Mouse (Mus musculus): ENCODE measurements around the gene Fbxo10.

DNA sequence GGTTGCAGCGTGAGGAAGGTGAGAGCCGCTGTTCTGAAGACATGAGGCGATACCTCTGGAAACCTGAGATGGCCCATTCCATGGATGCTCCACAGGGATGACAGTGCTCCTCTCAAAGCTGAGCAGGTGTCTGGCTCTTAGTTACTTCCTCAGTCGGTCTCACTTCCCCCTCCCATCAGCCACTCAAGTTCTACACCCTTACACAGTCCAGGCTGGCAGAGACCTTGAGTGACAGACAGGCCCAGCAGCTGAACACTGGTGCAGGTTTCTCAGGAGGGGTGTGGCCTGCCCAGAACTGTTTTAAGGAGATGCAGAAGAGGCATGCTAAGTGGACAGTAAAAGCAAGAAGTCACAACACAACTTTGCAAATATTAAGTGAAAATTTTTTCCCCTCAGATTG lies 16.7 kb downstream of the Fbxo10 start:
- no peak for TF ChIP-seq CTCF (IDR thresholded peaks at IDR 0.05)
- TF ChIP-seq POLR2A (IDR thresholded peaks at IDR 0.05; ENCODE audit: insufficient read depth, low read depth, low read length) = no peak
- no peak for TF ChIP-seq EP300 (IDR thresholded peaks at IDR 0.05; ENCODE audit: insufficient read depth, low read depth, low read length)
